Mouse (Mus musculus): Measurements from ENCODE around the gene Tbc1d4. TPM values are rescaled to one million over a fixed set of nuclear protein-coding genes. Genes with fewer than 3 reads are reported as not detected.

Tbc1d4 gene
- 10 to 100 TPM; 10.4 to 10.6 TPM for total RNA-seq (2021)
- long read RNA-seq, experiment 1, full-length matches to known transcripts = 1 of 4 reads
- long read RNA-seq, experiment 1, partial matches to known transcripts = 1 of 4 reads
- long read RNA-seq, experiment 1, other reads (novel, unspliced or antisense) = 2 of 4 reads
- long read RNA-seq, experiment 2, full-length matches to known transcripts = 1 of 3 reads
- long read RNA-seq, experiment 2, partial matches to known transcripts = 1 of 3 reads
- long read RNA-seq, experiment 2, other reads (novel, unspliced or antisense) = 1 of 3 reads

DNA sequence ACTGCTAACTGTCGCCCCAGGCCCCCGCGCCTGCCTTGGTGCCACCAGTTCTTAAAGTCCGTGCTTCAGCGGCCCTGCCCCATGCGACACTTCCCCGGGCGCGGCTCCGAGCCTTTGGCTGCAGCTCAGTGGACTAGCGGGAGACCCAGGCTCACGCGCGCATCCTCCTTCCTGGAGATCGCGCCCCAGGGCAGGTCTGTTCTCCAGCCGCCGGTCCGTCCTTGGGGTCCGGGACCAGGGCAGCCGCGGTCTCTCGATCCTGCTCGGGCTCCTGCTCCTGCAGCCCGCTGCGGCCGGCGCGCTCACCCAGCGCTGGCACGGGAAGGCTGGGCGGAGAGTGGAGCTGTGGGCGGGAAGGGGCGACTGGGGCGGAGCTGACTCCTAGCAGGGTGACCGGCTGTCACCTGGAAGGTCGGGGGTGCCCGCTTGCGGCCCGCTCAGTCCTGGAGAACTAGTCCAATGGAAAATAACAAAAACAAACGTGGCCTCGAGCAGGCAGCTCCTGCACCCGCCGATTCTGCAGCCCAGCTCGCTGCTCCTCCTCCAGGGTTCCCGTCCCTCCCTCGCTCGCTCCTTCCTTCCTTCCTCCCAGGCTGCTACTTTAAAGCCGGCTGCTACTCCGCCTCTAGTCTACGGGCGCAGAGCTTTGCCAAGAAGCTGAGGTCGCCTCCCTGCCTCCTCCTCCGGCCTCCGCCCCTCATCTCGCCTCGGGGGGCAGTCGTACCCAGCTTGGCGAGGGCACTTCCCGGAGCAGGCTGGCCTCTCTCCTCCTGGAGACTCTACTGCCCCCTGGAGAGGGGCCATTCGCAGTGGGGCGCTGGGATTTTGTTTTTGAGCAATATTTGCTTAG is at the start of gene Tbc1d4:
Gene Tbc1d4, minus strand, starts transcription at position 673 of the 850 bp plus-strand sequence.
- peak; percentile 53 to 70 for DNase-seq (ENCODE audit: low spot score in 2 of 2)

DNA sequence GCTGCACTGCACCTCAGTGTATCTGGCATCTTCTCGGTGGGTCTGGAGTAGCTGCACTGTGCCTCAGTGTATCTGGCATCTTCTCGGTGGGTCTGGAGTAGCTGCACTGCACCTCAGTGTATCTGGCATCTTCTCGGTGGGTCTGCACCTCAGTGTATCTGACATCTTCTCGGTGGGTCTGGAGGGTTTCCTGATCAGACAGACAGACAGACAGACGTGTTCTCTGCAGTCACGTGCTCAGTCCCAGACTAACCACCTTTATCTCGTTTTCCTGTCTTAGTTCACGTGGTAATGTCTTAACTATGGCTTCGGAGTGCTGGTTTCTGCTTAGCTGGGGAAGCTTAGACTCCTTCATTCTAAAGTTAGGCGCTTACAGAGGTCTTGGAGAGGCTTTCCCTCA is 47.3 kb upstream of the Tbc1d4 start:
- DNase-seq (ENCODE audit: low spot score in 2 of 2) = no peak

DNA sequence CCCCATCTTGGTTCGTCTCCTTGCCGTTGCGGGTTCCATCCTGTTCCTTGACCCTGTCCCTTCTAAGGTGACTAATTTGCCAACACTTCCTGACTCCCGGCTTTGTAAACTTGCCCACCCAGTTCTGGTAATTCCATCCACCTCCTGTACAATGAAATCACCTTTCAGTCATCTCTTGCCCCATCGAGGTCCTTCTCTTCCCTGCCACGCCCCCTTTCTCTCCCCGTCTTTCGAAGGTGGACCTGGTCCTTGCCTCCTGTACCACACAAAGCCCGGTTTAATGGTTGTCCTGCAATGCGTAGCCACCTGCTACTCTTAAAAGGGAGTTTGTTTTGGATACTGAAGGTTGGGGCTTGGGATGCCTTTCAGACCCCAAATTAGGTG is 45.5 kb upstream of the Tbc1d4 start:
- DNase-seq (ENCODE audit: low spot score in 2 of 2) = no peak

DNA sequence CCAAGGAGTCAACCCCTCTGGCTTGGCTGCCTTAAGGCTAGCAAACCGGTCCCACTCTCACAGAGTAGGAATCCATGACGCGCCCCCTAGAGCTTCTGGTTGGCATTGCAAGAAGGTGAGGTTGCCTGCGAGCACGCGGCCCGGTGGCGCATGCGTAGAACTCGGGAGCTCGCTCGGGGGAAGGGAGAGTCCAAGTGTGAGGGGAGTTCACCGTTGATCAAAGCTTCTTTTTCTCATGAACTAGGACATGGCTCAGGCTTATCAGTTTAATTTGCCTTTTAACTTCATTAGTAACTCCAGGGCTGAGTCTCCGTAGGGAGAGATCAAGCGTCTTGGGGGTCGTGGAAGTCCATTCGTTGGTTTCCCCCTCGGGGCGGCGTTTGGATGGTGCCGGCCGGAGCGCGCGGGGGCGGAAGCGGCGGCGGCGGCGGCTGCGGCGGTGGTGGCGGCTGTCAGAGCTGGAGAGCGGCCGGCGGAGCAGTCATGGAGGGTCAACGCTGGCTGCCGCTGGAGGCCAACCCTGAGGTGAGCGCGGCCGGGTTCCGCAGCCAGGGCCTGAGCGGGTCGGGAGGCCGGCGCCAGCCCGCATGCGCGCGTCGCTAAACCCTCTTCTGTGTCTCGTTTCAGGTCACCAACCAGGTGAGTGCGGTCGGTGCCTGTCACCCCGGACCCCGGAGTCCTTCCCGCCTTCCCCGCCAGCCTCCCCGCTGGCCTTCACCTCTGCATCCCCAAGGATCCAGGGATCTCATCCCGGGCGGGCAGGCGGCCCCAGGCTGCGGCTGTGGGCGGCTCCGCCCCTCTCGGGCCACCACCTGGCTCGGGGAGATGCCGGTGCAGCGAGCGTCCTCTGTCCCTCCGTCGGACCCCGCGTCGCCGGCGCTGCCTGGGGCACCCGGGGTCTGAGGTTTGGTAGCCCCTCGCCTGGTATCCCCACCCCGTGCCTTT is 44.9 kb upstream of the Tbc1d4 start, which contains the start of gene Uchl3:
Gene Uchl3, plus strand, starts transcription at position 387 of the 945 bp plus-strand sequence.
- peak; percentile 97 to 100 for DNase-seq (ENCODE audit: low spot score in 2 of 2)

DNA sequence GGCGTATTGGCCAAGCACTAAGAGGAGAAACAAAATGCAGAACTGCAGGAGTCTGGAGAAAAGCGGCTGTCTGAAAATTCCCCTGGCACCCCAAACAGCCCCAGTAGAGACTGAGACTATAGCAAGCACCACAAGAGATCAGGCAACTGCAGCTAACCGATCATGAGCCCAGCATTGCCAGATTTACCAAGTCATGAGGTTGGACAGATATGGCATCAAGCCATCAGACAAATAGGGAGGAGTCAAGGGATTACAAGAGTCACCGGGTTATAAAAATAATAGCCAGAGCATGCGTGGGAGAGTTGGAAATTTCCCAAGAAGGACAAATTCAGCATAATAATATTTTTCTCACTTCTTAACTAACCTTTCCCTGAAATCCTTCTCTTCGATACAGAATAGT is 43.6 kb upstream of the Tbc1d4 start:
- DNase-seq (ENCODE audit: low spot score in 2 of 2) = no peak

DNA sequence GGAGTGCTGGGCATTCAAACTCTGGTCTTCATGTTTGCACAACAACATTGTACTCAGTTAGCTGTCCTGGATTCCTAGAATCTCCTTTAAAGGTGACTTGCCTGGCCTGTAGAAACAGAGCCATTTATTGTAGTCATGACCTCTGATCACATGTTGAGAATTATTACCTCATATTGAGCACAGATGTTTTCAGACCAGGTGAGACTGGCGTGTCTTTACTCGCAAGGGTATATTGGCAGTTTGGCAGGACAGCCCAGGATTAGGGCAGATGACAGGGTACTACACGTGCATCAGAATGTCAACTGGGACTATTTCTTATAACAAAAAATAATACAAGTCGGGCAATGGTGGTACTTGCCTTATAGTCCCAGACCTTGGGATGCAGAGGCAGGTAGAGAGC is 41.6 kb upstream of the Tbc1d4 start:
- no peak for DNase-seq (ENCODE audit: low spot score in 2 of 2)

DNA sequence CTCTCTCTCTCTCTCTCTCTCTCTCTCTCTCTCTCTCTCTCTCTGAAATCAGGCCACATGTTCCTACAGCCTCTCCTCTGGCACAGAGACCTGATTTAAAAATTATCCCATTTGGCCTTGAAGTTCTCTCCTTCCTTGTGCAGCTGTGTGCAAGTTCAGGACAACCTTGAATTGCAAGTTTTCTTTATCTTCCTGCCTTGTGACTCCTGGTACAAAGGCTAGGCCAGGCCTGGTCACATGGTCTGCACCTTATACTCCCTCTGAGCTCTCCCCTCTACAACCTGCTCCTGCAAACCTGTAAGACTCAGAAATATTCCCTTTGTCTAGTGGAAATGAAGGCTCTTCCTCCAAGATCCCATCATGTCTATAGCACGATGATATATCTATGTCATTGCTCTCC is 36.0 kb upstream of the Tbc1d4 start:
- no peak for DNase-seq (ENCODE audit: low spot score in 2 of 2)

DNA sequence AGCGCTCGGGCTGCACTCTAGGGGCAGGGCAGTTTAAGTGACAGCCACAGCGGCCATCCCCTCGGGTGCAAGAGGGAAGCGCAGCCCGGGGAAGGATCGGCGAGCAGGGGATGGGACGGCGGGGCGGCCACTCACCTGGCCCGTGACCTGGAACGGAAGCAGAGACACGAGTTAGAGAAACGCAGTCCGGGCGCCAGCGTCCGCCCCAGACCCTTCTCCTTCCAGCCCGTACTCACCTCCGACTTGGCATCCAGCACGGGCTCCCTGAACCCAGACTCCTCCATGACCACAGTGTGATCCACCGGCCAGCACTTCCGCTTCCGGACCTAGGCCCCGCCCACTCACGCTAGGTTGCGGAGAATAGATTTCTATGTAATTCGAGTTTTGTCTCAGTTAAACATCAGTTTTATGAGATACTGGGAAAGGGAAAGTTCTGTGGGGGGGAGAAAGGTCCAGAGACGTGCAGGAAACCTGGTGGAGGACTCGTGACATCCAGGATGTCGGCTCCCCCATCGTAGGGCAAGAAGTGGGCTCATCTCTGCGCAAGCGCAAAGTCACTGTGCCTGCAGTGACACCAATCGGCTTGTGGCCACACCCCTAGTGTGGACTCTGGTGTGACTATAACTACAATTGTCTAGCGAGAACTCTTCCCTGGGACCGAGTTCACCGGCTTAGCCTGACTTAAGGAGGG is 31.3 kb upstream of the Tbc1d4 start, which contains the start of gene Commd6:
Gene Commd6, minus strand, starts transcription at position 534 of the 691 bp plus-strand sequence.
- DNase-seq (ENCODE audit: low spot score in 2 of 2) = peak; percentile 88 to 93

DNA sequence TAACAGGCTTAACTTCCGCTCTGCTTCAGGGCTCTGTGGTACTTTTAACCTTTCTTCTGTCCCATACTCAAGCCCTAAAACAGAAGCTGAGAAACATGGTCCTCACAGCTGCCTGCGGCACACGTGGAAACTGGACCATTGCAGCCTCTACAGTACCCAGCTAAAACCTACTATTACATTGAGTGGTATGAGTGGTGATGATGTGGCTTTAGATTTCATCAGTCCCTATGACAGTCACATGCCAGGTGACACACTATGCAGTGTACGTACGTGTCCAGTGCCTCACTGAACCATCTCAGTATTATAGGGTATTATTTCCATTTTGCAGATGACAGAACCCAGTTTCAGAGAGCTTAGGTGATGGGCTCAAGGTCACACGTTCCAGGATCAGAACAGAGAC is 28.4 kb upstream of the Tbc1d4 start:
- DNase-seq (ENCODE audit: low spot score in 2 of 2) = no peak

DNA sequence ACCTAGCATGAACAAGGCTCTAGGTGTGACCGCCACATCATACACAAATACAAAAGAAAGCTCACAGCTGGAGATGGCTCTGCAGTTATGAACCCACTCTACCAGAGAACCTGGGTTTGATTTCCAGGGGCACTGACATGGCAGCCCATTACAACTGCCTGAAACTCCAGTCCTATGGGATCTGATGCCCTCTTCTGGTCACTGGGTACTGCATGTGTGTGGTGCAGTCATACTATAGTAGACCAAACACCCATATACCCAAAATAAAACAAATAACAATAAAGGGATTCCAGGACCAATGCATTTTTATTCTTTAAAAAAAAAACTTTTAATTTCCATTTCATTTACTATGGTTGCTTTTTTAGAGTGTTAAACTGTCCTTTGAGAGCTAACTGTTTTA is 26.8 kb upstream of the Tbc1d4 start:
- no peak for DNase-seq (ENCODE audit: low spot score in 2 of 2)

DNA sequence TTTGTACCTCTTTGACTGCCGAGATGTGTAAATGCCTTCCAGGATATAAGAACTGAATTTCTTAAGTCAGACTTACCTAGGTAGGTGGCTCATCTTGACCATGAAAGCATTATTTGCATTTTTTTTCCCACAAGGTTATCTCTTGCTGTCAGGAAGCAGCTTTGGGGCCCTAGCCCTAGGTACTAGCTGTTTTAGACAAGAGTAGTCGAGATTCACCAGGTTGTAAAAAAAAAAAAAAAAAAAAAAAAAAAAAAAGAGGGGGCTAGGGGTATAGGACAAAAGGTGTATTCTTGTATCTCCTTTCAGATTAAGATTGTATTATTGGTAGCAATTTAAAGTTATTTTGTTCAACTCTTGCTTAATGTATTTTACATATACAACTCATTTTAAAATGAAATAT is 21.6 kb upstream of the Tbc1d4 start:
- DNase-seq (ENCODE audit: low spot score in 2 of 2) = no peak

DNA sequence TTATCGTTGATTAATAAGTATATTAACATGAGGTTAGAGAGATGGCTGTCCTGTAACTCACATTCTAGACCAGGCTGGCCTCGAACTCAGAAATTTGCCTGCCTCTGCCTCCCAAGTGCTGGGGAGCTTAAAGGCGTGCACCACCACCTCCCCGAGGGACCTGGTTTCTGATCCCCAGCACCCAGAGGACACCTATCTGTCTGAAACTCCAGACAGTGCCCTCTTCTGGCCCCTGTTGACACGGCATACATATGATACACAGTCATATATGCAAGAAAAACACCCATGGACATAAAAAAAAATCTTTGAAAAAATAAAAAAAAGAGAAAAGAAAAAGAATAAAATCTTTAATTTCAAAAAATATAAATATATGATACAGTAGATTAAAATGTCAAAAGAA is 8.7 kb upstream of the Tbc1d4 start:
- no peak for DNase-seq (ENCODE audit: low spot score in 2 of 2)

DNA sequence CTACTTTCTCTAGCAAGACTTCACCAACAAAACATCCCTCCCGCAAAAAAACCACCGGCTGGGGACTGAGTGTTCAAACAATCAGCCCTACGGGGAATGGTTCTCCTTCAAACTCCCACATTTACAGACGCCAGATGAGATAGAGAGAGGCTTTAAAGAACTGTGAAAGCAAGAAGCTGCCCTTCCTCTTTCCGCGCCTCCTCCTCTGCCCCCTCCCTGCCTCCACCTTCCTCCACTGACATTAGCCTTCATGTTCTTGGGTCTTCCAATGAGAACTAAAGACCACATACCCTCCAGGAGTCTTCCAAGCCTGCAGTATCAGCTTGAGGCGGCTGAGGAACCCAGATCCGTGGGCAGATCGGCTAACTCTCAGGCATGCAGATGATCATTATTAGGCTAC is 7.2 kb upstream of the Tbc1d4 start:
- DNase-seq (ENCODE audit: low spot score in 2 of 2) = no peak

DNA sequence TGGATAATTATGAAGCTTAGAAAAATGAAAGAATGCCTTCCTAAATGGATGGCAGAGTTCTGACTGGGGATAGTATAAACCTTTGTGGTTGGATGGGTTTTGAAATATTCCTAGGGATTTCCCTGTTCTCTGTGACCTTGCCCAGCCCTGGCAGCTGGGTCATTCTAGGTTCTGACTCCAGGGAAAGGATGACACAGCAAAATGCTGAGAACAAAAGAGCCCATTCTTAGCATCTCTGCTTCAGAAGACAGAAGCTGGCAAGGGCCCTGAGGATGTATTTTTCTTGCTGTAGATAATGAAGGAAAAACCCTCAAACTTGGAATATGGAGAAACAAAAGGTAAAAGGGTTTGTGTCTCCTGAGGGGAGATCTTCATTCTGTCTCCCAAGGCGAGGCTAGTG is 4.2 kb upstream of the Tbc1d4 start:
- no peak for DNase-seq (ENCODE audit: low spot score in 2 of 2)

DNA sequence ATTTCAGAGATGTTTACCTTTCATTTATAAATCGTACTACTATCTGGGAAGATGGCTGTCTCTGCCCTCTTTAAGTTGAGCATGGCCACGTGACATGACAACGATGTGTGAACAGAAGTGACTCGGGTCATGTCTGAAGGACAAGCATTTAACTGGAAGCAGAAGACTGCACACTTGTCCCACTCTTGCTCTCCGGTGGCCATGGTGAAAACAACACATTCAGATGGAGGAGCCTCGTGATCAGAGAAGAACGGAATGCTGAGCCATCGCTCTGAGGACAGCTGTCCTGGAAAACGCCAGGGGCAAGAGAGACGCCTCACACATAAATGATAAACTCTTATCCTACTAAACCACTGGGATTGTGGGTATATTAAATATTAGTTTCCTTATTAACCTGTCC is 1.7 kb upstream of the Tbc1d4 start:
- DNase-seq (ENCODE audit: low spot score in 2 of 2) = no peak

DNA sequence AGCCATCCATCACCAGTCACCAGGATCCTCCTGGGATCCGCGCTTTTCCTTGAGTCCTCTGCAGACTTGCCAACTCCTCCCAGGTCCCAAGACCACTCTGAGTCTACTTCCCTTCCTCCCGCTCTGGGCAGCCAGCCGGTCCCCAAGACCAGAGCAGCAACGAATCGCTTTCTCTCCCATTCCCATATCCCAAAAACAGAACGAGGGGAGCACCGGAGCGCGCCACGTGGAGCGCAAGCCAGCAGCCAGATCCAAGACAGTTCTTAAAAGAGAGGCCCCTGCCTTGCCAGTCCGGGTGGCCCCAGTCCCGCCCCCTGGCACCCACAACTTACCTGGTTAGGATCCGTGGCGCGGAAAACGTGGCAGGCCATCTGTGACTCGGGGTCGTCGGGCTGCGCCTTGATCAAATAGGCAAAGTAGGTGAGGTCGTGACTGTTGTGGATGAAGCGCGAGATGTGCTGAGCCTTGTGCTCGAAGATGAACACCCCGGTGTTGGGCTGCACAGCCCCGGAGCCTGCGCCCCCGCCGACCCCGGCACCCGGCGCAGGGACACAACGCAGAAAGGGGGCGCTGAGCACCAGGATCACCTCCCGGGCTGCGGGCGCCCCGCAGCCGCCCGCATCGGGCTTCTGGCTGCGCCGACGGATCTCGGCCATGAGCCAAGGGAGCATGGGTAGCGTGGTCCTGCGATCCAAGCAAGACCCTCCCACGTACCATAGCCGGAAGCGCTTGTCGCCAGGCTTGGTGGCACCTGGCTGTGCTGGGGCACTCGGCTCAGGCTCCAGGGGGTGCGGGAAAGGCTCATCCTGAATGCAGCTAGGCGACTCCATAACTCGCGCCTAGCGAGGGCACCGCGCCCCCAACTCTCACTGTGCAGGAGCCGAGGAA is 1.1 kb downstream of the Tbc1d4 start:
- DNase-seq (ENCODE audit: low spot score in 2 of 2) = peak; percentile 6 to 31

DNA sequence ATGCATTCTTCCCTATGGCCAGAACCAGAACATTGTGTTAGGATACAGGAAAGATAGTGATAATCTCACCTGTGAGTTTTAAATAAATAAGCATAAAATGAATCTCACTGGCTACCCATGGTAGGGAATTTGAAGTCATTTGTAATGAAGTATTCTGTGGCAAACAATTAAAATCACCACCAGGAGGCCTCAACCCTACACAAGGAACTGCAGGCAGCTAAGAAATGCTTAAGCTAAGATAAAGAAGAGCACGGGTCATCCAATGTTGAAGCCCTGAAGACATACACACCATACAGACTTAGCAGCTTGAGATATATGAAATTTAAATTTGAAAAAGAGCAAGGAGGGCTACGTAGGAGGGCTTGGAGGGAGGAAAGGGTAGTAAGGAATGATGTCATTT is 3.1 kb downstream of the Tbc1d4 start:
- DNase-seq (ENCODE audit: low spot score in 2 of 2) = no peak

DNA sequence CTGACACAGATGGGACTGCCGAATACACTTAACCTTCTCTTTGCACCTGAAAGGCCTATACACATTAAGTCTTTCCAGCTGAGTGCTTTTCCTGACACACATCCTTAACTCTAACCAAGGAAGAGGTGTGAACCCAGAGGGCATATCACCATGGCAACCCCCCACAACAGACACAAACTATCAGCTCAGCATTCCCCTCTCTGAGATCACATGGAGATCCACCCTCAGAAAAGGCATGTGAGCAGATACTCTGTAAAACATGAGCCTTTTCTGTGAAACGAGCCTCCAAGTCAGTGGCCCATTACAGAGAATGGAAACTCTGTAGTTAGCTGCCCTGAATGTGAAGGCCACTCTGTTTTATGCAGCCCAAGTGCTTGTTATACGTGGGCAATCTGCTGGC is 6.1 kb downstream of the Tbc1d4 start:
- DNase-seq (ENCODE audit: low spot score in 2 of 2) = no peak

DNA sequence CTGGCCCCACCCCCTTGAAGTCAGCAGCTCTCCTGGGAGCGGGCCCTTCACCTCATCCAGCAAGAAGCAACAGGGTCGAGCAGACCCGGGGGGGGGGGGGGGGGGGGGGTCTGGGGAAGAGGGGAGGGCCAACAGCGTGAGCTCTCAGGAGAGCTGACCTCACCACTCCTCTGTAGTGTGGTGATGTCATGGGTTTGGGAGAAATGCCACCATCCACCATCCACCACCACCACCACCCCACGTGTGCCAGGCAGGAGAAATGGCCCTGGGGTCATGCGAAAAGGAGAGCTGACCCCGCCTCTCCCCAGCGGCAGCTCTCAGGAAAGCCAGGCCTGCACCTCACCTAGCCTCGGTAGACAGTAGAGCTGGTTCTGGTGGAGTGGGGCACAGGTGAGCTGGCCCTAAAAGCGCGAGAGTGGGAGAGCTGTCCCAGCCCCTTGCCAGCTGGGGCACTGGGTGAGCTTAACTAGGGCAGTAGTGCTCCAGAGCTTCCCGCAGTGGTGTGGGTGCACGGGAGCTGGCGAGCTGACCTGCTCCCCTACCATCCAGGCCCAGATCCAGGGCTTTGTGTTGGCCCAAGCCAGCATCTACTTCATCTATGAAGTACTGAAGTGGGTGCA is 11.8 kb downstream of the Tbc1d4 start:
- DNase-seq (ENCODE audit: low spot score in 2 of 2) = no peak
